Mouse (Mus musculus): ENCODE data around the gene Idh2. TPM values are rescaled to one million over a fixed set of nuclear protein-coding genes. Genes with fewer than 3 reads are reported as not detected.

The Idh2 gene
- total RNA-seq, 2 experiments from 2014 or later, result 244 to 271 TPM

DNA sequence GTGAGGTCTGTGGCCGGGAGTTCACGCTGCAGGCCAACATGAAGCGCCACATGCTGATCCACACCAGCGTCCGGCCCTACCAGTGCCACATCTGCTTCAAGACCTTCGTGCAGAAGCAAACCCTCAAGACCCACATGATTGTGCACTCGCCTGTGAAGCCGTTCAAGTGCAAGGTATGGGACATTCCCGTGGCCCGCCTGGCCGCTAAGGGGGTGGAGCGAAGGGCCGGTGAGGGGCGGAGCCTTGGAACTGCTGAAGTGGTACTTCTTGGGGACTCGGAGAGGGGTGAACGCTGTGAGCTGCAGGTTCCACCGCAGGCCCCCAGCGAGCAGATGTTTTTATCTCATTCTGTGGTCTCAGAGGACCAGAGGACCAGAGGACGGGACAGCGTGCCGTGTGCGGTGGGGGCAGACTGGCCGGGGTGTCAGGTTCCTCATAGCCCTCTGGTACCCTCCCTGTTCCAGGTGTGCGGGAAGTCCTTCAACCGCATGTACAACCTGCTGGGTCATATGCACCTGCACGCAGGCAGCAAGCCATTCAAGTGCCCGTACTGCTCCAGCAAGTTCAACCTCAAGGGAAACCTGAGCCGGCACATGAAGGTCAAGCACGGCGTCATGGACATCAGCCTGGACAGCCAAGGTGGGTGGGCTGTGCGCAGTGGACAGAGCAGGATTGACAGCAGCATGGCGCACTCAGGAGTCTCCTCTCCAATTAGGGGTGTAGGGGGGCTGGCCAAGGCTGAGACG is 29.0 kb downstream of the Idh2 start:
- no peak for DNase-seq

DNA sequence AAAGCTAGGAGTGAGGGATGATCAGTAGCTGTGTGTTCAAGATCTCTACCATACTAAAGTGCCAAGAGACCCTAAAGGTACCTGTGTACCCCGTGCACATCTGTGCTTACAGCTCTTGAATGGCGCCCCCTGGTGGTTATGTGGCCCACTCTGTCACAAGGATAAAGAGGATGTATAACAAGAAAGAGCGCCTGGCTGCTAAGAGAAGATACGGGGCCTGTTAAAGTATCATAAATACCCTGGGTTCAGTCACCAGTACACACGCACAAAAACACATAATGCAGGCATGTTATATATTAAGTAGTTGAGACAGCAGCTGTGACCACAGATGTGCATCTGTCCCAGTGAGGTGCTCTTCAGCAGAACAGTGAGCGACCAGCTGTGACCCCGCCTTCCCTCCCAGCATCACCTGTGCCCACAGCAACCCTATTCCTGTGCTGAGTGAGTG is 30.7 kb downstream of the Idh2 start:
- DNase-seq, result peak; percentile 77

DNA sequence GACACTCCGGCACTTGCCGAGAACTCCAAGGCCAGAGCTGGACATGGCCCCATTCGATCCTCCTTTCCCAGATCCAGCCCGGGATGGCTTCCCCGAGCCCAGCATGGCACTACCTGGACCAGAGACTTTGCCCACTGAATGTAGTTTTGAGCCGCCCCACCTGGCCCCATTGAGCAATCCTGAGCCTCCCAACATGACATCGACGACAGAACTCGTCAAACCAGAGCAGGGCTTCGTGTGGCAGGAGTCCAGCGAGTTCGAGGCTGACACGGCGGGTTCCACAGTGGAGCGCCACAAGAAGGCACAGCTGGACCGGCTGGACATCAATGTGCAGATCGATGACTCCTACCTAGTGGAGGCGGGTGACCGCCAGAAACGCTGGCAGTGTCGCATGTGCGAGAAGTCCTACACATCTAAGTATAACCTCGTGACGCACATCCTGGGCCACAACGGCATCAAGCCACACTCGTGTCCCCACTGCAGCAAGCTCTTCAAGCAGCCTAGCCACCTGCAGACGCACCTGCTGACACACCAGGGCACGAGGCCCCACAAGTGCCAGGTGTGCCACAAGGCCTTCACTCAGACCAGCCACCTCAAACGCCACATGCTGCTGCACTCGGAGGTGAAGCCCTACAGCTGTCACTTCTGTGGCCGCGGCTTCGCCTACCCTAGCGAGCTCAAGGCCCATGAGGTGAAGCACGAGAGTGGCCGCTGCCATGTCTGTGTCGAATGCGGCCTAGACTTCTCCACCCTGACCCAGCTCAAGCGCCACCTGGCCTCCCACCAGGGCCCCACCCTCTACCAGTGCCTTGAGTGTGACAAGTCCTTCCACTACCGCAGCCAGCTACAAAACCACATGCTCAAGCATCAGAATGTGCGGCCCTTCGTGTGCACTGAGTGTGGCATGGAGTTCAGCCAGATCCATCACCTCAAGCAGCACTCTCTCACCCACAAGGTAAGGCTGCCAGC is 33.3 kb downstream of the Idh2 start:
- DNase-seq, result no peak

DNA sequence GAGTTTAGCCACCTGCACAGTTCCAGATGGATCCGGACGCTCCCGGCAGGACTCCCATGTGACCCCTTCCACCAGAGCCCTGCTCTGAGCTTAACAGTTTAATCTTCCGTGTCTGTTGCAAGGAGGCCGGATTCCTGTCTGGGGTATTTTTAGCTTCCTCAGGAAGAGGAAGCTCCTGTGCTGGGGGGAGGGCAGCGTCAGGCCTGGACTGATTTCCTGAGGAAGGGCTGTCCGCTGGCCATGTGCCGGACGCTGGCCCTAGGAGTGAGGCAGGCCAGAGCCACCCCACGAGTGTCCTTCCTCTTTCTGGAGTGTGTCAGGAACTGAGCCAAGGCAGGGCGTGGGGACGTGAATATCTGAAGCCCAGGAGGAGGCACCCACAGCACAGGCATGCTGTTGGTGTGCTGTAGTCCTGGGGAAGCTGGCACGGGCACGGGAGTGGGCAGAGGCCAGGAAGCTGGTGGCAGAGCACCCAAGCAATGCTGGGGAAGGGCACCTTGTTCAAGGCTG is 36.3 kb downstream of the Idh2 start:
- DNase-seq, result peak; percentile 80

DNA sequence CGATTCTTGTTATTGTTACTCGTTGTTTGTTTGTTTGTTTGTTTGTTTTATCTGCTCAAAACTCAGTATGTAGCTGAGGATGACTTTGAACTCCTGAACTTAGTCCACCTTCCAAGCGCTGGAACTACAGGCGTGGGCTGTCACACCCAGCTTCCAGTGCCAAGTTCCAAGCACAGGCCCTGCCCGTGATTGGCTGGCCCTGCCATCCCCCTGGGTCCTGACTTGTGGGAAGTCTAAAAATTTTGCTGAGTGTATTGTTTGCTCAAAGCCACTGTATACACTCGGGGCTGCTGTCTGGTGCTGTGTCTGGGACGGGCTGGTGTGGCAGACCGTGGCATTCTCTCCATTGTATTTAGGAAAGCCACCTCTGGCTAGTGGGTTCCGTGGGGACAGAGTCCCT is 37.4 kb downstream of the Idh2 start:
- DNase-seq, result no peak

DNA sequence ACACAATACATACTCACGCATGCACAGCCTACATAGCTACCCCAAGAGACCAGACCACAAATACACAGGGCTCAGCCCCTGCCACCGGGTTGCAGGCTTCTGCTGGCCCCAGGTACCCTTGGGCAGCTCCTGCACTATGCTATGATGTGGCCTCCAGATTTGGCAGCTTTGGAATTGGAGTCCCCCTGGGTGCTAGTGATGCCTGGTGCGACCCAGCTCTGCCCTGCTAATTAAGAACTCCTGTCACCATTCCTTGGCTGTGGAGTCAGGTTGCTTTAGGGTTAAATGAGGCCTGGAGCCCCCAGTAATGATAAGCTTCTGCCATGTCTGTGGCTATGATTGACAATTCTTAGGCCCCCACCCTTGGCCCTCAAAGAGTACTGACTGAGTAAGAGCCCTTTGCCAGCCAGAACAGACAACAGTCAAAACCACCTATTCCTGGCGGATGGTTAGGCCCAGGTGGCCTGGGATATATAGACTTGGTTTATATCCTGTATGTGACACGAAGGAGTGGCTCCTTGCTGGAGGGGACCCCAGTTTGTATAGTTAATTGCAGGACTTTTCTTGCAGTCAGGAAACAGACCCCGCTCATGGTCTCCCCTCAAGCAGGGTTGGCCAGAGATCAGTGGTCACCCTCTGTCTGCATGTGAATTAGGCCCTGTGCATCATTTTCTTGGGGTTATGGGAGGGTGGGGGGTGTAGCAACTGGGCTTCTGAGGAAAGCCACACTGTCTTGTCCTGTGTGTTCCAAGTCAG is 38.1 kb downstream of the Idh2 start:
- no peak for DNase-seq

DNA sequence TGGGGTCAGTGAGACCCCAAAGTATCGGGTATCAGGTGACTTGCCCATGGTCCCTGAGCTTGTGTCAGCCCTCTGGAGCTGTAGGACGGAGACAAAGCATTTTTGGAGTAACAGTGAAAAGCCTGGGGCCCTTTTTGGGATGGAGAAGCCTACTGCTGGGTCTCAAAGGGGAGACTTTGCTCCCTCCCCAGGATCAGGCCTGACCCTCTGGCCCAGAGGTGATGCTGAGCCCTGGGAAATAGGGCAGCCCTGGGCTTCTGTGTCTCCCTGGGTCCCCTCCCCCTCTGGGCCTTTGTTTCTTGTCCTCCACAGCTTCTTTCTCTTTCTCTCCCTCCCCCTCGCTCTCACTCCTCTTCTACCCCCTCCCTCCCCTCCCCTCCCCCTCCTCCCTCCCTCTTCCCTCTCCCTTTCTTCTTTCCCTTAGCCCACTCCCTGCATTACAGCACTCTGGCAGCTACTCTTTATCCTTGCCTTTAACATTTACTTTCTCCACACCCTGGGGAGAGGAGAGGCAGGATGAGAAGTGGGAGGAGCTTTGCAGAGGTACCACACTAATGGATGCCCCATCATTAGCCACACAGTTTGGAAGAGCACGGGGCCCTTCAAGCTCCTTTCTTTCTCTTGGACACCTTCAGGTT is 39.1 kb downstream of the Idh2 start:
- no peak for DNase-seq

DNA sequence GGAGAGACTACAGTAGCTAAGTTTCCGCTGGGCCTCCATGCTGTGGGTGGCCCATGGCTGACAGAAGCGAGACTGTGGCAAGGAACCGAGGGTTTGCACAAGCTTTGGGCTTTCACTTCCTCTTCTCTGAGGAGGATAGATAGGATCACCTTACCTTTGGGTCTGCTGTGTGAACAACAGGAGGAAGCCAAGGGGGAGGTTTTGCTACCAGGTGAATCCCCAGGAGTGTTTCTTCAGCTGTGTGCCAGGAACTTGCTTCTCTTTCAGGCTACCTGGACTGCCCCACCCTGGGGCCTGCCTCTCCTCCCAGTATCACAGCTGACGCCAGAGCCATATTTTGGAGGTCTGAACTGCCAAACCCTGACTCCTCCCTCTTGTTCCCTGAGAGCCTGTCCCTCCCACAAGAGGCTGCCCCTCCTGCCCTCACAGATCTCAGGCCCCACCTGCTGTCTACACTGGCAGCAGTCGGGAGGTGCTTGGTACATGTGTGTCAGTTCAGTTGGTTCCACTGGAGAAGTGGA is 40.2 kb downstream of the Idh2 start:
- no peak for DNase-seq

DNA sequence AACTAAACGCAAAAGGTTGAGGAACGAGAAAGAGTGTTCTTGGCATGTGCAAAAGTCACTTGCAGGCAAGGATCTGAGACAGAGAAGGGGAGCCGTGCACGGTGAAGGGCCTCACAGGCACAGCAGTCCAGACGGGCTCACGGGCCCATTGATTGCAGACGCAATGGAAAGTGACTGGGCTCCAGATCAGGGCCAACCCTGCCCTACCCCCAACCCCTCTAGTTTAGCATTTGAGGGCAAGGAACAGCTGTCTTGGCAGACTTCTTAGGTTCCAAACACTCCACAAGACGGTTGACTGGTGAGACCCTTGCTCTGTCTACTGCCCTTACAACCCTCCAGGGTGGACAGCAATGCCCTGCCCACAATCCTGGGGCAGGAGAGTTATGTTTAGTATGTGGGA is 41.7 kb downstream of the Idh2 start:
- DNase-seq, result no peak

DNA sequence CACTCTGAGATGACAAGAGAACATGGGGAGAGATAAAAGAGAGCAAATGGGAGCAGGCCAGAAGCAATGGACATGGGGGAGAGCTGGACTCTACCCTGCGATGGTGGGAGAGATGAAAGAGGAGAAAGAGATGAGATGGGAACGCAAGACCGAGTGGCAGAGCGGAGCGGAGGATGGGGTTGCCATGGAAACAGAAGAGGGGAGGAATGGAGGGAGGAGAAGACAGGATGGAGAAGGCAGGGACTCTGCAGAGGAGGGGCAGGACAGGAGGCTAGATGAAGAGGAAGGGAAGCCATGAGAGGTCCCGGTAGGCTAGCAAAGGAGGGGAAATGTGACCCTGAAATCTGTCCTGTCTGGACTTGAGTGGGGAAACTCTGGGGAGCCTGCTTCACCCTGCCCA is 42.9 kb downstream of the Idh2 start:
- no peak for DNase-seq

DNA sequence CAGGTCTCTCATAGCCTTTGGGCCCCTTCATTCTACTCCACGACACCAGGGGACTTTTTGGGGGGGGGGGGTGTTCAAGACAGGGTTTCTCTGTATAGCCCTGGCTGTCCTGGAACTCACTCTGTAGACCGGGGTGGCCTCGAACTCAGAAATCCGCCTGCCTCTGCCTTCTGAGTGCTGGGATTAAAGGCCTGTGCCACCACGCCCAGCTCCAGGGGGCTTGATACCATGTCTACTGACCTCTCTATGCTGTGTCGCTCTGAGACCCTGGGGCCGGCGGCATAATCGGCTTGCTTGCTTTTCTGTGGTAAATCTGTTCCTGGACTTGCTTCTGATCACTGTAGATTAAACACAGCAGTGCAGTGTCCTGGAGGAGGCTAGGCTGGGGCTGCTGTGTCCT is 44.0 kb downstream of the Idh2 start:
- no peak for DNase-seq

DNA sequence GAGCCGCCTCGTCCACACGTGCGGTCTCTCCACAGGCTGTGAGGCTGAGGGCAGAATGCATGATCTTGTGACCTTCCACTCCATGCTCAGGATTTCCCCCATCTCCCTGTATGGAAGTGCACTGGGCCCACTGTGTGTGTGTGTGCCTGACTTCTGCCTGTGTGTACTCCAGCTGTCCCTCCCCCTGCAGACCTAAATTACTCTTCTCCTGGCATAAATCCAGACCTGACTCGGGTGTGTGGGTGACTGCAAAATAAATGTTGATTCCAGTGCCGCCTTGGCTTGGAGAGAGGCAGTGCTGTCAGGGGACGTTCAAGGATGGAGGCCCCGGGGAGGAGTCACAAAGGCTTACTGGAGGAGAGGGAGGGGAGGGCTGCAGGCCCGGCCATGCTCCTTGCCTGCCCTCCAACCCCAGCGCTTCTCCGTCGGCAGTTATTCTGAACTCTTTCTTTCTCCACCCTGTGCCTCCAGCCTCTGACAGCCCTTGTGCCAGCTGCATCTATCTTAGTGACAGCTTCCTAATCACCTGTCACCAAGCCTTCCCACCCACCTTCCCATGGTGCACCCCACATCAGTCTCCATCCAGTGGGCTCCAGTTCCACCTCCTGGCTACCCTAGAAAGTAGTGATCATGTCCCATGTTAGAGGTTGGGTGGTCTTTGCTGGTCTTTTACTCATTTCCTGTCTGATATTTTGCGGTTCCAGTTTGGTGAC is 45.4 kb downstream of the Idh2 start:
- no peak for DNase-seq

DNA sequence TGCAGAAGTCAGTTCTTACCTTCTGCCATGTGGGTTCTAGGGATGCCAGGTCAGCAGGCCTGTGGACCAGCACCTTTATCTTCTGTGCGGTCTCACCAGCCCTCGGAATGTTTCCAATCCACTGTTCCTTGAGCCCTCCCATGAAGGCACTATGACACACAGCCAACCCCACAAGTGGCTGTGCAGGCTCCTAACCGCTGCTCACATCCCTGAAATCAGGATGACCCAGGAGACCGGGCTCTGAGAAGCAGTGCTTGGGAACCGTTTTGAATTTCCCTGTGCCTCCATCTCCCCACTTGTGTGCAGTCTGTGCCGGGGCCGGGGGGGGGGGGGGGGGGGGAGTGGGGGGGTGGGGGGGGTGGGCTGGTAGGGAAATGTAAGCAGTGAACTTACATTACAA is 46.9 kb downstream of the Idh2 start:
- no peak for DNase-seq

DNA sequence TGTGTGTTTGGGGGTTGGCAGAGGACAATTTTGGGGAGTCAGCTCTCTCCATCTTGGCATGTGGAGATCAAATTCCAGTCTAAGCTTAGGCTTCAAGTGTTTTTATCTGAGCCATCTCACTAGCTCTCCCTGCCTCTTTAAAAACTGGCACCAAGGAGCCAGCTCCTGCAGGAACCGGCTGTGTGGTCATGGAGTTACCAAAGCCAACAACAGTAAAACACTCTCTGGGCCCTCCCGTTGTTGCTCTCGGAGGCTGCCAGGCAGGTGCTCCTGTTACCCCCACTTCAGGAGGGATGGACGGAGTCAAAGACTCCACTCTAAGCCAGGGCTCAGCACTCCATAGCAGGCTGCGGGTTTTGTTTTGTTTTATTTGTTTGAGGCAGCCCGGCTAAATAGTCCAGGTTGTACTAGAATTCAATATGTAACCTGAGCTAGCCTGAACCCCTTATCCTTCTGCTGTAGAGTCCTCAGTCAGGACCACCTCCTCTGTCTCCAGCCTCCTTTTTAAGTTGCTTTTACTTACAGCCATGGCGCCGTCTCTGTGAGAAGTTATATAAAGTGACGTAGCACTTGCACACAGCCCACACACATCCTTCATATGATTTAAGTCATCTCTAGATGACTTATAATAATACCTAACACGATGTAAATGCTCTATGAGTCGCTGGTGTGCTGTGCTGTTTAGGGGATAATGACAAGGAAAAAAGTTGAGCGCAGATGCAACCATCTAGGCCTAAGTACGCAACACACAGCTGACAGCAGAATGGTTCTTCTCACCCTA is 48.3 kb downstream of the Idh2 start:
- DNase-seq, result no peak

DNA sequence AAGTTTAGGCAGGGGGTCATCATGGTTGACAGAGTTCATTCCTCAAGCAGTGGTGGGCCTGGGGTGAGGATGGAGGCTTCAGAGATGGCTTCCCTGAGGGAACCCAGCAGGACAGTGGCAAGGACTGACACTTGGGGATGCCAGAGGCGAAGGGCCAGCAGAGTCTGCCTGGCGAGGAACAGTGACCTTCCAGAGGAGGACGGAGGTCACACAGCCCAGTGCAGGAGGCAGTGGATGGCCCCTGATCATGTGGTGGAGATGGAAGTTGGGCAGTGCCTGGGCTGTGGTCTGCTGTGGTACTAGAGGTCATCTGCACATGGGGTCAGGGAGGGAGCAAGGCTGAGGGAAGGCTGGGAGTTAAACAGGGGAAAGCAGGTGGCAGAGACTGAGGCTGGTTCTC is 49.9 kb downstream of the Idh2 start:
- no peak for DNase-seq

DNA sequence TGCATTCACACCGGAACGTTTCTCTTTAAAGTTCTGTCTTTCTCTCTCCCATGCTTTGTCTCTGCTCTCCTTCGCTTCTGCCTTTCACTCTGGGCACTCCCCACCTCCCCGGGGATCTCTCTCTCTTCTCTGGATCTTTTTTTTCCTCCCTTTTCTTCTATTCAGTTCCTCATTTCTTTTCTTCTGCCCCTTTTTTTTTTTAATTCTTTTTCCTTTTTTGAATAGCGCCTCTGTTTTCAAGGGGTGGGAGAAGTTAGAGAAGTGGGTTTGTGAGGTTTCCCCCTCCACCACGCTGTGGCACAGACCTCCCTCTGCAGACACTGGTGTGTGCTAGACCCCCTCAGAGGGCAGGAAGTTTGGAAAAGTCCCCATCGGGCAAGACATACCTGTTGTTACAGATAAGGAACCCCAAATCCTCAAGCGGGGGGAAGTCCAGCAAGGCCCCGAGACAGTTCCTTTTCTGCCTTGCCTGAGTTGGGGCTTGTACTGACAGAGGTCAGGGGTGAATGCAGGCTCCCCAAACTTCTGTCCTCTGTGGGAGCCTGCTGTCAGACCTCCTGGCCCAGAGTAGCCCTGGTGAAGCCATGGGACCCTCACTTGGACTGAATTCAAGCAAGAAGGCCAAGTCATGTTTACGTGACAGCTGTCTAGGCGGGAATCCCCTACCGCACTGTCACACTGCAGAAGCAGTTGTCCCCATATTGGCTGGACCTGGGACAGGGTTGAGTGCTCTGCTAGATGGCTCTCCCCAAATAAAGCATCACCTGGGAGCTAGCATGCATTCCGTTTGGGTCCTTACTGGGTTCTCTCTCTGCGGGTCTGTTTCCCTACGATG is 51.1 kb downstream of the Idh2 start:
- DNase-seq, result no peak

DNA sequence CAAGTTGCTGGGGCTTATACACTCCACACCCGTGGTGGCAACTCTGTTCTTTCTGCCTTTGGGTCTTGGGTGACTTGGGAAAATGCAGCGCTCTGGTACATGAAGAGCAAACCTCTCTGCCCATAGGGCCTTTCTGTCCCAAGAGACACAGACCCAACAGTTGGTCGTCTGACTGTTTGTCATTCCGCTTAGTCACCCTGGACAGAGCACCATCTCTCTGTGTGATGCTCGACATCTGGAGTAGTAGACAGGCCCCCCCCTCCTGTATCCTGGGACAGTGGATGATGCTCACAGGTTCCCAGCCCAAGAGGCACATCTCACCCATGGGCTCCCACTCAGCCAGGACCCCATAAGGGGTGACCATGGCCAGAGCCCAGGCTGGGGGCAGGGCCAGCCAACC is 51.9 kb downstream of the Idh2 start:
- DNase-seq, result no peak

DNA sequence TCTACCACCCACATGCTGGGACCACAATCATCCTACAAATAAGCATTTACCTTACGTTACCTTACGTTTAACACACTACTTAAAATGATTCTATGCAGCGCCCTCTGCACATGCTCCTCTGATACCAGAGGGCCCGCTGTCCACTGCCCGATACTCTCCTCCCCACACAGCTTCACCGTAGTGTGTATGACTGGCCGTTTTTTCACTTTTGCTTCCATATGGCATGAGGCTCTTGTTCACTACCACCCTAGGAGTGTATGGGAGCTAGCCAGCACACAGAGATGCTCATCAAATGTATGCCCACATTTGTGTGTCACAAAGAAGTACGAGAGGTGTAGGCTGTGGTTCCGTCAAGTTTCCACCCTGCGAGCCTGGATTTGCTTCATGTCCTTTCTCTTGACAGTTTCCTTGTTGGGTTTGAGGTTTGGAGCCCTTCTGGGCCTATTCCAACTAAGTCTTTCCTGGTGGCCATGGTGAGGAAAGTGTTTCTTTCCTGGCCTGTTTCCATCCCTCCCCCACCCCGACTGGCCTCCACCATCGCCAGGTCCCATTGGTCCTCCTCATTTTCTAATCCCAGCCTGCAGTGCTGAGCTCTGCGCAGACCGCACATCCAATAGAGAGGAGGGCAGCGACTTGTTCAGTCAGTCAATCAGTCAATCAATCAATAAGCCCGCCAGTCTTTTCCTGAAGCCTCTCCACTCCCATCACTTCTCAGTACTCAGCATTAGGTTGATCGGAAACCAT is 52.9 kb downstream of the Idh2 start:
- no peak for DNase-seq

Measured in gastrocnemius, postnatal 10 days (tissue).